Mouse (Mus musculus) hindbrain, postnatal 0 days (tissue): ENCODE results near the gene Uvrag. TPM values are rescaled to one million over a fixed set of nuclear protein-coding genes. Genes with fewer than 3 reads are reported as not detected.
A peak's percentile ranks its signal among the peaks of the same experiment; 100 is the strongest.

Experiments used
- ATAC-seq: fragments of 200-750 bp; cut with Nextera tagmentation; 2 replicates; pipeline ENCODE4 v1.8.0; 2017; ENCODE audit warnings: mild to moderate bottlenecking, moderate TSS enrichment, moderate library complexity
- DNase-seq: peaks from one replicate; pipeline ENCODE4 v3.0.0-alpha.2; 2015; ENCODE audit warnings: low spot score
- H3K27ac ChIP-seq: fragments of 300-500 bp; sonication (generic); 2 replicates; pipeline ENCODE4 v1.5.1; 2014; ENCODE audit warnings: mild to moderate bottlenecking
- H3K27me3 ChIP-seq: fragments of 300-500 bp; sonication (generic); 2 replicates; pipeline ENCODE4 v1.6.1; 2014; ENCODE audit warnings: low read length, mixed read lengths; ENCODE audit not compliant: insufficient read depth
- H3K36me3 ChIP-seq: fragments of 300-500 bp; sonication (generic); 2 replicates; pipeline ENCODE4 v1.6.1; 2014; ENCODE audit warnings: low read length, mixed read lengths; ENCODE audit not compliant: insufficient read depth
- H3K4me1 ChIP-seq: fragments of 300-500 bp; sonication (generic); 2 replicates; pipeline ENCODE4 v1.6.1; 2014; ENCODE audit warnings: antibody characterized with exemption, low read length, mixed read lengths; ENCODE audit not compliant: insufficient read depth
- H3K4me2 ChIP-seq: fragments of 300-500 bp; sonication (generic); 2 replicates; pipeline ENCODE4 v1.6.1; 2014; ENCODE audit warnings: low read depth, mild to moderate bottlenecking, low read length, moderate library complexity, mixed read lengths
- H3K4me3 ChIP-seq: fragments of 300-500 bp; sonication (generic); 2 replicates; pipeline ENCODE4 v1.5.1; 2014; ENCODE audit warnings: low read length
- H3K9ac ChIP-seq: fragments of 300-500 bp; sonication (generic); replicated peaks from 2 replicates; pipeline ENCODE4 v1.6.1; 2014; ENCODE audit warnings: mild to moderate bottlenecking, low read length, moderate library complexity, mixed read lengths
- H3K9me3 ChIP-seq: fragments of 300-500 bp; sonication (generic); 2 replicates; pipeline ENCODE4 v1.6.1; 2016; ENCODE audit warnings: low read length, mixed read lengths
- CTCF ChIP-seq: IDR thresholded peaks from 2 replicates; pipeline ENCODE4 v1.5.1; 2016; ENCODE audit warnings: antibody characterized with exemption, control low read depth, low read depth
- WGBS: fragments of 180-500 bp; shearing (Covaris S2); extraction: QIAGEN DNeasy Blood & Tissue Kit; methylation state at CpG from one replicate; pipeline ENCODE4 v1.1.7; 2014; 5-methylcytosine and 5-hydroxymethylcytosine counted together
- polyA plus RNA-seq: library from polyadenylated mRNA; unstranded; fragments of >200 nt; fragmentation: Nextera tagmentation; extraction: Ambion mirVana; gene quantifications from 2 replicates; pipeline ENCODE4 v1.2.1, GENCODE M21; 2015
- total RNA-seq: library from RNA; depleted of rRNA; stranded (reverse); fragments of >200 nt; gene quantifications from 2 replicates; pipeline ENCODE4 v1.2.3, GENCODE M21; 2014

Gene Uvrag
- total and polyA plus RNA-seq, 2 experiments from 2014 or later, result 16.5 to 36.7 TPM

GRCm38 (mm10) chr7:99133811-99134402, 7.0 kb downstream of the Uvrag start:
- Histone ChIP-seq H3K4me3 (no peak overlapping the region), H3K4me1 (0 out of 2 replicates have a peak, but pooled peaks cover under 1% of the 10 kb centered on the region), H3K27me3 (no peaks in the 10 kb centered on the region), H3K4me2 (no peak overlapping the region), H3K9me3 (no peaks in the 10 kb centered on the region), H3K36me3 (no peaks in the 10 kb centered on the region), H3K27ac (no peak overlapping the region), H3K9ac (no peak overlapping the region)
- TF ChIP-seq CTCF, result no peak
- DNase-seq (no peak), ATAC-seq (no peak)
- 87% methylated on average over 8 of the region's 8 CpGs for WGBS

- WGBS, result 85% methylated on average over 9 of the region's 9 CpGs
- no peak overlapping the region for H3K4me3 ChIP-seq
- no peaks in the 10 kb centered on the region for H3K36me3 ChIP-seq
- no peak overlapping the region for H3K27ac ChIP-seq
- H3K4me1 ChIP-seq, result no peaks in the 10 kb centered on the region
- TF ChIP-seq CTCF, result no peak
- H3K27me3 ChIP-seq, result no peaks in the 10 kb centered on the region
- H3K9me3 ChIP-seq, result no peaks in the 10 kb centered on the region
- DNase-seq (no peak), ATAC-seq (no peak)
- H3K4me2 ChIP-seq, result no peak overlapping the region
- H3K9ac ChIP-seq, result no peak overlapping the region
Observed at GRCm38 (mm10) chr7:99132597-99132996, 8.3 kb downstream of the Uvrag start.

GRCm38 (mm10) chr7:99131819-99132353, 9.1 kb downstream of the Uvrag start:
- no peaks in the 10 kb centered on the region for H3K27me3 ChIP-seq
- H3K9ac ChIP-seq, result no peak overlapping the region
- no peak for DNase-seq
- no peak overlapping the region for H3K4me2 ChIP-seq
- H3K4me3 ChIP-seq, result no peak overlapping the region
- H3K9me3 ChIP-seq, result no peaks in the 10 kb centered on the region
- no peak for TF ChIP-seq CTCF
- H3K36me3 ChIP-seq, result no peaks in the 10 kb centered on the region
- no peak for ATAC-seq
- H3K27ac ChIP-seq, result no peak overlapping the region
- 75% methylated on average over 6 of the region's 6 CpGs for WGBS
- no peaks in the 10 kb centered on the region for H3K4me1 ChIP-seq

- DNase-seq, result no peak
Observed at GRCm38 (mm10) chr7:99128965-99129364, 12.0 kb downstream of the Uvrag start.

GRCm38 (mm10) chr7:99128020-99128950, 12.7 kb downstream of the Uvrag start:
- no peak for TF ChIP-seq CTCF
- Histone ChIP-seq H3K27me3 (no peaks in the 10 kb centered on the region), H3K4me2 (no peak overlapping the region), H3K9me3 (no peaks in the 10 kb centered on the region), H3K4me1 (no peaks in the 10 kb centered on the region), H3K36me3 (no peaks in the 10 kb centered on the region), H3K27ac (no peak overlapping the region), H3K9ac (no peak overlapping the region), H3K4me3 (no peak overlapping the region)
- DNase-seq, result no peak
- ATAC-seq, result no peak
- 56% methylated on average over 10 of the region's 10 CpGs for WGBS

More at GRCm38 (mm10) chr7:99128965-99129364, 12.0 kb downstream of the Uvrag start:
- Histone ChIP-seq H3K4me1 (no peaks in the 10 kb centered on the region), H3K4me3 (no peak overlapping the region), H3K9ac (no peak overlapping the region), H3K4me2 (no peak overlapping the region), H3K27ac (no peak overlapping the region), H3K27me3 (no peaks in the 10 kb centered on the region), H3K36me3 (no peaks in the 10 kb centered on the region), H3K9me3 (no peaks in the 10 kb centered on the region)
- ATAC-seq, result no peak
- WGBS, result 92% methylated on average over 8 of the region's 8 CpGs
- no peak for TF ChIP-seq CTCF

GRCm38 (mm10) chr7:99126057-99126456, 14.9 kb downstream of the Uvrag start:
- no peak for TF ChIP-seq CTCF
- WGBS, result 36% methylated on average over 8 of the region's 8 CpGs
- Histone ChIP-seq H3K4me3 (no peak overlapping the region), H3K36me3 (no peaks in the 10 kb centered on the region), H3K9me3 (no peaks in the 10 kb centered on the region), H3K9ac (no peak overlapping the region), H3K27me3 (no peaks in the 10 kb centered on the region), H3K27ac (no peak overlapping the region), H3K4me2 (no peak overlapping the region), H3K4me1 (no peaks in the 10 kb centered on the region)
- no peak for ATAC-seq
- DNase-seq, result peak; percentile 39
